Mouse (Mus musculus): ENCODE measurements around the gene Cpeb2.
A peak's percentile ranks its signal among the peaks of the same experiment; 100 is the strongest.

The Cpeb2 gene

DNA sequence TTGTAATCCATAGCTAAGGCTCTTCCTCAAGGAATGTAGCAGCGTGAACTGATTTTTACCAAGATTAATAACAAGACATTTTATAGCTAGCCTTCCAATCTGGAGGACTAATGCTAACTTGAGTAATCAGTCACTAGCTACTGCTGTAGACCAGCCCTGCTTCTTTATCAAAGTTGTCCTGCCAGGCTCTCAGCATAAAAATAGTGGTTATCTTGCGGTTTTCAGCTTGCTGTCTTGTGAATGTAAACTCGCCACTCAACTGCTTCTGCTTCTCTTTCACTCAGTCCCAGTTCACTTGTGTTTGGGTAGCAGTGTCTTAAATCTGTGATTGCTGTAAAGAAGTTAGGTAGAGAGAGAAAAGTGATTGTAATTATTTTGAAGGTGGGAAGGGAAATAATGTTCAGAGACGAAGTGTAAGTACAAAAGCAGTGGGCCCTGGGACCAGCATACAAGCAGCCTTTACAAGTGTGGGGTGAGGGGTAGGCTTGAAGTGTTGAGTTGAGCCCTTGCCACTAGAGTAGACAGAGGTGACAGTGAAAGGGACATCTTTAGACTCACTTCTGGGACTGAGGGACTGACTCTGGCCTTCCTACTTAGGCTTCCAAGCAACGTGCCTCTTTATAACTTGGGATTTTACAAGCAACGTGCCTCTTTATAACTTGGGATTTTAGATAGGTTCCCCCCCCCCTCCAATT is 6.3 kb downstream of the Cpeb2 start:
- DNase-seq: no peak

- no peak for DNase-seq
These were observed 7.8 kb downstream of the Cpeb2 start for GRCm38 (mm10) chr5:43240729-43241128.

GRCm38 (mm10) chr5:43246236-43246635 is 13.3 kb downstream of the Cpeb2 start:
- no peak for DNase-seq

GRCm38 (mm10) chr5:43246954-43247353 is 14.0 kb downstream of the Cpeb2 start:
- no peak for DNase-seq

DNA sequence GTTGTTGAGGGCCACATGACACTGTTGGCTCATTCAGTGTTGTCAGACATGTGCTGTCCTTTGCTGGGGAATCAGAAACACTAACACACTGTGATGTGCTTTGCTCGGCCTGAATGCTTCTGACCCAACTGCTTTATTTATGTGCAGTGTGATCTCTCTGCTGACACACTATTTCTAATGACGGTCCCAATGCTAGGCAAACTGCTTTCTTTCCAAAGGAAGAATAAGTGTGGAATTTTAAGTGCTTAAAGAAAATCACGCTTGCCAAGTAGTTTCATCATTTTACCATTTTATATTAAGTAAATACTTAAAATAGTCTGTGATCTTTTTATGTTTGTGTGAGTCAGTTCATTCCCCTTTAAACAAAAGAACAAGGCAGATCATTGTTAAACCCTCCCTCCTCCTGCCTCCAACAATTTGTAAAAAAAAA is 15.0 kb downstream of the Cpeb2 start:
- no peak for DNase-seq

GRCm38 (mm10) chr5:43257490-43257889 is 24.5 kb downstream of the Cpeb2 start:
- DNase-seq: no peak

- DNase-seq: no peak
These were observed 25.6 kb downstream of the Cpeb2 start for GRCm38 (mm10) chr5:43258472-43259142.

- no peak for DNase-seq
These were observed 28.8 kb downstream of the Cpeb2 start for GRCm38 (mm10) chr5:43261814-43262213.

GRCm38 (mm10) chr5:43263951-43264350 is 31.0 kb downstream of the Cpeb2 start:
- DNase-seq: peak in 1 of 2 experiments; percentile 19

GRCm38 (mm10) chr5:43264696-43265095 is 31.7 kb downstream of the Cpeb2 start:
- no peak for DNase-seq

- no peak for DNase-seq
These were observed 45.0 kb downstream of the Cpeb2 start for GRCm38 (mm10) chr5:43277982-43278381.

DNA sequence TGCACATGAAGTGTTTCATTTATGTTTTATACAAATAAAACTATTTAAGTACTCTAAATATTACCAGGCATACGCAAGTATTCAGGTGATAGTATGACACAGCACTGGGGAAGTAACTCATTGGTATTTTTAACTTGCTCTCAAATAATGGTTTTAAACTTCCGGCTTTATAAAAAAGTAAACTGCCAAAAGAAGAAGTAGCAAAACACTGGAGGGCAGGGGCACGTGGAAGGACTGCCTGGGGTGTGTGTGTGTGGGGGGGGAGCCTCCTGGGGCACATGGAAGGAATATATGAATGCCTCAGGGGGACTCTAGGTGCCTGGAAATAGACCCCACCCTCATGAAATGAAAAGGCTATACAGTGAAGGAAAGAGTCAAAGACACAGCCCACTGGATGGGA is 46.8 kb downstream of the Cpeb2 start:
- no peak for DNase-seq

DNA sequence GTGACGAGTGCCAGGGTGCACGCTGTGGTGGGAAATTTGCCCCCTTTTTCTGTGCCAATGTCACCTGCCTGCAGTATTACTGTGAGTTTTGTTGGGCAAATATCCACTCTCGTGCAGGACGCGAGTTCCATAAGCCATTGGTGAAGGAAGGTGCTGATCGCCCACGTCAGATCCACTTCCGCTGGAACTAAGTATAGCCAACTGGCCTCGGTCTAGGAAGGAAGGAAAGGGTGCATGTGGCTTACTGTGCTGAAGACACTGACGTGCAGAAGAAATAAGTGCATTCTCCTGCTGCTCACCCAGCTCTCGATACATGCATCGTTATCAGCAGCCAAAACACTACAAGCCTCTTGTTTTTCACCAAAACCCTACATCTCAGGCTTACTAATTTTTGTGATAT is 52.8 kb downstream of the Cpeb2 start:
- DNase-seq: no peak

DNA sequence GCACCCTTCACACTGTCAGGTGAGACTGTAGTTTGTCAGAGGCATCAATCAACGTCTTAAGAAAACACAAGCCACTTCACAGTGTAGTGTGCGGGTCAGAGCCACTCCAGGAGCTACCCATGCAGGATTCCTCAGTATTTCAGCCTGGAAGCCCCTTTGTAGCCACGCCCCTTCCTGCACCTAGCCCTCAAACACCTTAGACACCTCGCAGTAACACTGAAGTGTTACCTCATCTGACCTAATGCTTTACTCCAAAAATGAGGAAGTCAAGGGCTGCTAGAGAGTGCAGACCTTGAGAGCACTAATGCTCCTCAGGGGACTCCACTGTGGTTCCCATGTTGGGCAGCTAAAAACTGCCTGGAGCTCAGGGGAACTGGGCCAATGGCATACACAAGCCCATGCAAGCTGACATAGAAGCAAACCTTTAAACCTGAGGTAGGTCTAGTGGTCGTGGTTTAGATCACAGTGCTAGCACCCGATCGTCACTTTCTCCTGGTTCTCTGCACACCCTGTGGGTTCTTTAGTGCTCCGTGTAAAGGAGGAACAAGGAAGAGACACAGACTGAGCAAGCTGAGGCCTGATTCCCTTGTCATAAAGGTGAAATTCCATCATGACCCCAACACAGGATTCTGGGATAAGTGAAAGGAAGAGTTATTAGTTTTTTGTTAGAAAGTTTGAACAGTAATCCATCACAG is 56.9 kb downstream of the Cpeb2 start:
- no peak for DNase-seq

DNA sequence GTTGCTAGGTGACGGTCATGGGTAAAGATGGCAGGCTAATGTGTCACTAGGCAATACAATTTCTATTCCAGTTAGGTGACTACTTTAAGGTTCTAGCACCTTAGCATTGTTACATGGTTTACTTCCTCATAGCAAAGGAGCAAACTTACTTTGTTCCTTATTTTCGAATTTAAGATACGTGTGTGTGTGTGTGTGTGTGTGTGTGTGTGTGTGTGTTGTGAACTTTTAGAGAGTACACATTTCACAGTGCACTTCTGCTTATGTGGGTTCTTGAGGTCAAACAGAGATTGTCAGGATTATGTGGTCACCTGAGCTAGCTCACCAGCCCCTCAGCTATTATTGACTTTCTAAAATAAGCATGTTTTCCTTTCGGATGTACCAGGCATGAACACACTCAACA is 60.2 kb downstream of the Cpeb2 start:
- DNase-seq: no peak

DNA sequence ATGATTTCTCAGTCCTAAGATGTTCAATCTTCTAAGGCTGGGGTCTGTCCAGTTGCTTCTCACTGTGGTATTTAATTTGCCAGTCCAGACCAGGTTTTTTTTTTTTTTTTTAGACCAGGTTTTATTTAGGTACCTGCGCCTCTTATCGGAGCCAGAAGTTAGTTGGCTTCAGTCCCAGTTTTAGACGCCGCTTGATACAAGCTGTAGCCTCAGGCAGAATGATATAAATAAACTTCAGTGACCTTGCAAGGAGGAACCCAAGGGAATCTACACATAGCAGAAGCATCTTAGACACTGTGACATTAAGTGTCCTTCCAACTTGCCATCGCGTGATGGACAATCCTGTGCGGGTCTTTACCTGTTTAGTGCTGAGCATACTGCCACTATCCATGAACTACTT is 64.5 kb downstream of the Cpeb2 start:
- DNase-seq: no peak

DNA sequence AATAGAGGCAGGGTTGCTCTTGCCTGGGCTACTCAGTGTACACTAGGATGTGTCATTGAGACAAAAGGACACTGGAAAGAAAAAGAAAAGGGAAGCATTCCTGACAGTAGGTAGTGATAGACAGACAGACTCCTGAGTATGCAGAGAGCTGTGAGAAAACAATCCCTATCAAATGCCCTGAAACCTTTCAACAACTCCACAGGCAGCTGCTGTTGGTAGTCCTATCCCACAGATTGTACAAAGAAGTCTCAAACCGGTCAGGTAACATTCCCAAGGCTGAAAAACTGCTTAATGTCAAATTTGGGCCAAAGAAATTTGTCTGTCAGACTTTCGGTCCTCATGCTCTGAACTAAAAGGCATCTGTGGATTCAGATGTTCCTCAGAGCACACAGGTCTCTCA is 66.0 kb downstream of the Cpeb2 start:
- DNase-seq: no peak

DNA sequence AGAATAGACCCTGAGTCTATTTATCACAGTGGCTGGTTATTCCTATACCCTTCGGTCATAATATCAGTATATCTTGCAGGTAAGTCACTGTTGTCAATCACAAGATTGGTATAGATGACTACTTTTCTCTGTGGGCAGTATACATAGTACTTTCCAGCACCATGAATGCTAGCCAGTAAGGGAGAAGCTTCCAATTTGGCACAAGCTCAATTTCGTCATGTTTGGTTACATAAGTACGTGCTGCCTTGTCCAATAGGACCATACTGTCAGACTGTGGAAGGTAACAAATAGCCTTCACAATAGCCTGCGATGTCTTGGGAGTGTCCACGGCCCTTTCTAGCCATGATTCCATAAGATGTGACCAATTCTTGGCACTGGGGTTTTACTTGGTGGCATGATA is 67.1 kb downstream of the Cpeb2 start:
- no peak for DNase-seq

- no peak for DNase-seq
These were observed 68.0 kb downstream of the Cpeb2 start for GRCm38 (mm10) chr5:43300979-43301378.

GRCm38 (mm10) chr5:43303504-43303903 is 70.5 kb downstream of the Cpeb2 start:
- no peak for DNase-seq

DNA sequence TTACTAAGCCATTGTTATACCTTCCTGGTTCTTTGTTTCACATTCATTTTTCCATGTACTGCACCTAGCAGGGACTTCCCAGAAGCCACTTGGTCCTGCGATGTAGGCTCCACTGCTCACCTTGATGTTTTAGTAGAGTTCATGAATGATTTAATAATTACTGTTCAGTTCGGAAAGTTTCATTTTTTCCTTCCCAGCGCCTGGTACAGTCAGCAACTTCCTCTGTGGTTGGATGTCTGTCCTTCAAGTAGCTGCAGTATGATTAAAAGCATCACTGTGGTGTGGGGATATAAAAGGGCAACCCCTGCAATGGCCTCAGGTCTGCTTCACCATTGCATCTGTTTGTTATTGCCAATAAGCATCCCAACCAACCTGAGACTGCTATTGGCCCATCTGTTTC is 72.5 kb downstream of the Cpeb2 start:
- DNase-seq: no peak

DNA sequence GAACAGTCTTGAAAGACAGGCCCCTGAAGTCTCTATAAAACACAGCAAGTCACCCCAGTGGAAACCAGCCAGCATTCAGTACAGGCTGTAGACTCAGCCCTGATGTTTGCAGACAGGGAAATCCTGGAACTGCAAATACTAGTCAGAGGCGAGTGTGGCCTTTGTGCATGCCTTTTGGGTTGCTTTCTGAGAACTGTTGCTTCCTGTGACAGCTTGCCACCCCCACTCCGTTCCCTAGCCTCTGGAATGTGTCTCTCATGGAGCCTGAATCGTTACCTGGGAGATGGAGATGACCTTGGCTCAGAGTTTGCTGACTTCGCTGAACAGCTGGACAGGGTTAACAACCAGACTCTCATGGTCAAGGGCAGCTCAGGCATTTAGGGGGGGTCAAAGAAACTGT is 77.0 kb downstream of the Cpeb2 start:
- peak in 1 of 2 experiments; percentile 3 for DNase-seq

DNA sequence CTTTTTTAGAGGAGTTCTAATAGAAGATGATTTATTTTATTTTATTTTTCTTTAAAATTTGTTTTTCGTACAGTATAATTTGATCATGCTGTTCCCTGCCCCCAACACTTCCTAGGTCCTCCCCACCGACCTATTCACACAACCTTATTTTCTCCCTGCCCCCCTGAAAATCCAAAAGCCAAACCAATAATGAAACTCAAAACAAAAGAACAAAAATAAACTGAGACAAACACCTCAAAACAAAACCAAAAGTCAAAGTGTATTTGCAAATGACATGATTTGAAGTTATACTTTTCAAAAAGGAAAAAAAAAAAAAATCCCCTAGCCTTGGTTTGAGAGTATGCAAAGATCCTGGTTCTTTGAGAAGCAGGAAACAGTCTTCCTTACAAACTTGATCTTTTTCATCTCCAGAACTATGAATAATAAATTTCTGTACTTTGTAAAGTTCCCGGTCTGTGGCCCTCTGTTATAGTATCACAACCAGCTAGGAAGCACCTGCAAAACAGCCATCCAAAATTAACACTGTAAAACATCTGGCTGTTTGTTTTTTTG is 91.4 kb downstream of the Cpeb2 start:
- no peak for DNase-seq

DNA sequence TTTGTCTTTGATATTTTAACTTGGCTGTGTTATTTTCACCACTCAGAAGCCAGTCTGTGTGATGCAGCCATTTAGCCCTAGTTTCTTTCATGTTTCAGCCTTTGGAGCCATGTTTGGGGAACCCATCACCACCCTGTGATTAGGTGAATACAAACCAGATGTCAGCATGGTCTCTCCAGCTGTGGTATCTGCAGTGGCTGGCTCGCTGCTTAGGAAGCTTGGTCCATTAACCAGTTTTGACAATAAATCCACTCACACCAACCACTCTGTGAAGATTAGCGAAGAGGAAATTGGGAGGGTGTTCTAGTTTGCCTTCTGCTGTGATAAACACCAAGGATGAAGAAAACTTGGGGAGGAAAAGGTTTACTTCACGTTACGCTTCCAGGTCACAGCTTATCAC is 92.6 kb downstream of the Cpeb2 start:
- no peak for DNase-seq

Data from kidney, postnatal 4 days (tissue).